Mouse (Mus musculus): ENCODE results near the gene Anxa11.
A peak's percentile ranks its signal among the peaks of the same experiment; 100 is the strongest.
"Not testable (repeated sequence)": the region's sequence is repeated elsewhere in the genome, so short reads cannot be mapped to it uniquely, and the experiment has no call there.

The Anxa11 gene

DNA sequence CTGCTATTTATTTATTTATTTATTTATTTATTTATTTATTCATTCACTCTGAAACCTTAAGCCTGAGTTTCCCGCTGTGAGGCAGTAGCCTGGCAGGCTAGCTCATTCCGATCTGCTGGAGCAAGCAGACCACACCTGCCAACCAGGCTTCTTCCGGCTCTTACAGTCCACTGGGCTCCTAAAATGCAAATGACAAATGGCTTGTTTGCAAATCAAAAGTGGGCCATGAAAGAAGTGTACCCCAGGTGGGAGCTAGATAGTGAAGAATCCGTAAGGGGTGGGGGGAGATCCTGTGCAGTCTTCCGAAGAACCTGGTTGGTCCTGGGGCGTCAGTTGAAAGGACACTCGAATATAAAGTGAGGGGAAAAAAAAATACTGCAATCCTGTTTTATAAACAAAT lies 995 bp upstream of the Anxa11 start:
- no peak for DNase-seq (ENCODE audit: extremely low read depth, low read depth, low spot score)

- DNase-seq (ENCODE audit: extremely low read depth, low read depth, low spot score), result no peak
Measured at GRCm38 (mm10) chr14:25841579-25841978, 377 bp upstream of the Anxa11 start.

DNA sequence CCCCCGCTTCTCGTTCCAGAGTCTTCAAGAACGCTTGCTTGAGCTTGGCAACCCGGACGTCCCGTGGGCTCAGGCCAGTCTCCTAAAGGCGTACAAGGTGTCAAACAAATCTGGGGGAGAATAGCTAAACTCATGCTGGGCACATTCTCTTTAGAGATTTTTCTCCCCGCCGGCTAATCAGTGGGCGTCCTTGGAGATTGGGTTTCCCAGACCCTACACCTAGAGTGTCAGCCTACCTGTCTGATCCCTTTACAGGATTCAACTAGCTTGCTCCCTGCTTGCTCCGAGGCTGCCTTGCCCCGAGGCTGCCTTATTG lies 690 bp downstream of the Anxa11 start:
- no peak for DNase-seq (ENCODE audit: extremely low read depth, low read depth, low spot score)

GRCm38 (mm10) chr14:25844372-25844771 lies 2.4 kb downstream of the Anxa11 start:
- DNase-seq (ENCODE audit: extremely low read depth, low read depth, low spot score), result no peak

DNA sequence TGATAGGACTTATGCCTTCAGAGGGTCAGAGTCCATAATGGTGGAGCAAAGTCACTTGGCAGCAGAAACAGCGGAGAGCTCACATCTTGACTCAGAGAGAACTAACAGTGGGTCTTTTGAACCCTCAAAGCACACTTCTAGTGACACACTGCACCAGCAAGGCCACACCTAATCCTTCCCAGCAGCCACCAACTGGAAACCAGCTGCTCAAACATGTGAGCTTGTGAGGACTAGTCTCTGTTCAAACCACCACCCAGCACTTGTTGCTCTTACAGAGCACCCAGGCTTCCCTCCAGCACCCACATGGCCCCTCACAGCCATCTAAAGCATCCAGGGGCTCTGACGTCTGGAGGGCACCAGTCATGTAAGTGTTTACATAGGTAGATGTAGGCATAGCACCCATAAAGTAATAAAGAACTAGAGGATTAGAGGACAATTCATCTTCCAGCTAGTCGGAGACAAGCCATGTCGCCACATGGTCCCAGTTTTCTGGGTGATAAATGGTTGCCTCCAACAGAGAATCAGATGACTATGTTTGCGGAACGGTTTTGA lies 4.0 kb downstream of the Anxa11 start:
- DNase-seq (ENCODE audit: extremely low read depth, low read depth, low spot score), result no peak

DNA sequence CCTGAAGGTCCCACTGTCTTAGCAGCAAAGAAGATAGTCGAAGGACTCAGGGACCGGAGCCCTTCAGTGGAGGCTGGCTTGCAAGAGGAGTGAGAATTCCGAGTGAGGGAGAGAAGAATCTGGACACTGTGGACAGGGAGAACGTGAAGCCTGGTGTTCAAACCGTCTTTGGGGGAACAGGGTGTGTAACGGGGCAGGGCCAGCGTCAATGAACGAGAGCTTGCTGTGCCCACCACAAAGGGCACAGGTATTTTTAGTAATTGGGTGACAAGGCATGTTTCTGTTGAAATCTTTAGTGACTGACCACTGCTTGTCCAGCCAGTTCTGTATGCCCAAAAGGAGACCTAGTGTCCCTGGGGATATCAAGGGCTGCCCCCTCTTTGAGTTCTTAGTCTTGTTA lies 4.6 kb downstream of the Anxa11 start:
- DNase-seq (ENCODE audit: extremely low read depth, low read depth, low spot score), result no peak

DNA sequence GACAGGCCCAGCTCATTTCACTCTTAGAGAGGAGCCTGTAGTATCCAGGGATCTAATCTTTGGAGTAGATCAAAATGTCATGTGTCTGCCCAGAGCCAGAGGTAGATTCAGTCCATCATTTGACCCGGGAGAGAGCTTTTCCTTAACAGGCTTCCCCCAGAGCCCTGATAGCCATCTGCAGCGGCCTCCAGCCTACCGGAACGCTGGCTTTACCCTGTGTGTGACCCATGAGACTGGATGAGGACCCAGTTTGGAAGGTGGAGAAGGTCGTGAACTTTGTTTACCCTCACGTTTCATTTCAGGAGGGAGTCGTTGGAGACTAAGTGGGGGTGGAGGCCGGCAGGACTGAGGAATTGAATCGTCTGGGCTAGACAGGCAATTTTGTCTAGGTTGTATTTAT lies 5.7 kb downstream of the Anxa11 start:
- no peak for DNase-seq (ENCODE audit: extremely low read depth, low read depth, low spot score)

- DNase-seq (ENCODE audit: extremely low read depth, low read depth, low spot score), result no peak
Measured at GRCm38 (mm10) chr14:25848237-25848636, 6.3 kb downstream of the Anxa11 start.

DNA sequence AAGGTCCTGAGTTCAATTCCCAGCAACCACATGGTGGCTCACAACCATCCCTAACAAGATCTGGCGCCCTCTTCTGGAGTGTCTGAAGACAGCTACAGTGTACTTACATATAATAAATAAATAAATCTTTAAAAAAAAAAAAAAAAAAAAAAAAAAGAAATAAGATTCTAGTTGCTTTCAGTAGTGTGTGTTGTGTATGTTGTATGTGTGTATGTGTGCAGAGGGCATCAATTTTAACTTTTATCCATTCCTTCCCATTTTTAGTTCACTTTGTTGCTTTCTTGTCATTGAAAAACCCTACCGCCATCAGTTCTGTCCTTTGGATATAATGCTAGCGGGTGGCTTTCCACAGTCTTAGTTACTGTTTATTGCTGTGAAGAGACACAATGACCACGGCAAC lies 6.8 kb downstream of the Anxa11 start:
- not testable (repeated sequence) for DNase-seq (ENCODE audit: extremely low read depth, low read depth, low spot score)

DNA sequence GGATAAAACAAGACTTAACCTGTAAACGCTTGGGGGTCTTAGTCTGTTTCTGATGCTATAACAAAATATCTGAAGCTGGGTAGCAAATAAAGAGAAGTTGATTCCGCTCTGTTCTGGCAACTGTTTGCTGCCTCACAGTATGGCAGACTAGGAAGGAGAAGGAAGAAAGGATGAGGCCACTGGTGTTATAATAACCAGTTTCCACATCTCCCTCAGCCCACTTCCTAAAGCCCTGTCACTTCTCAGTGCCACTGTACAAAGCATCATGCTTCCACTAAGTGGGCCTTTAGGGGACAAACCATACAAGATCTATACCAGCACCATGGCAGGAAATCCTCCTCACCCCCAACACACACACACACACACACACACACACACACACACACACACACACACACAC lies 8.5 kb downstream of the Anxa11 start:
- no peak for DNase-seq (ENCODE audit: extremely low read depth, low read depth, low spot score)

GRCm38 (mm10) chr14:25851189-25851588 lies 9.2 kb downstream of the Anxa11 start:
- no peak for DNase-seq (ENCODE audit: extremely low read depth, low read depth, low spot score)

DNA sequence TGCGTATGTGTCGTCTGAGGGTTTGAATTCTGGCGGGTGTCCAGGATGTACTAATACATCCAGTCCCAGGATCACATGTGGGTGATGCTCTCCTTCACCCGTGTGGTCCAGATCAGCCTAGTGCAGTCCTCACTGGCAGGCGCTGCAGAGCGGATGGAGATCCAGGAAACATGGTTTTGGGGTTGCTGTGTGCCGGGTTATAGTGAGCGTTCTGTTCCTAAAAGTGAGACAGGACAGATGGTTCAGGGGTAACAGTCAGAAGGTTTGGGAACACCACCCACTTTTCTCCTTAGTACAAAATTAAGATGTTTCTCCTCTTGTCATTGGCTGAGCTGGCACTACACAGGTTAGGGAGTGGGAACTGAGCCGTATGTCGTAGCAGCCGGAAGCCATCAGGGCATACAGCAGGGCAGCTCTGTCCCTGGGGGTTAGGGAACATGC lies 10.2 kb downstream of the Anxa11 start:
- DNase-seq (ENCODE audit: extremely low read depth, low read depth, low spot score), result no peak

DNA sequence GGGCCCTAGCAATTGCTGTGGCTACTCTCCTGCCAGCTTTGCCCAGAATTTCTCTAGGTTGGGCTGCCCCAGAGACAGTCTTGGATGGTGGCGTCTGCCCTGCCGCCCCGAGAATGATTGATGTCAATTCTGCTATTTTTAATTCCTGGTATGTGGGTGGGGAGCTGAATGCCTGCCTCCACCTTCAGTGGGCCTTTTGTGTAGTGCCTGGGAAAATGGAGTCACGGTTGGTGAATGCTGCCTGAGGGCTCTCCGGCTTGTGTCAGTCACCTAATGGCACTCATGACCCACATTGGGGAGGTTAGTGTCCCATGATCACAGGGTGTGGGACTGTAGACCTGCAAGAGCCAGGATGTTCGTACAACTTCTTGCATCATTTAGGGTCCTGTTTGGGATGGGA lies 11.3 kb downstream of the Anxa11 start:
- DNase-seq (ENCODE audit: extremely low read depth, low read depth, low spot score), result no peak

DNA sequence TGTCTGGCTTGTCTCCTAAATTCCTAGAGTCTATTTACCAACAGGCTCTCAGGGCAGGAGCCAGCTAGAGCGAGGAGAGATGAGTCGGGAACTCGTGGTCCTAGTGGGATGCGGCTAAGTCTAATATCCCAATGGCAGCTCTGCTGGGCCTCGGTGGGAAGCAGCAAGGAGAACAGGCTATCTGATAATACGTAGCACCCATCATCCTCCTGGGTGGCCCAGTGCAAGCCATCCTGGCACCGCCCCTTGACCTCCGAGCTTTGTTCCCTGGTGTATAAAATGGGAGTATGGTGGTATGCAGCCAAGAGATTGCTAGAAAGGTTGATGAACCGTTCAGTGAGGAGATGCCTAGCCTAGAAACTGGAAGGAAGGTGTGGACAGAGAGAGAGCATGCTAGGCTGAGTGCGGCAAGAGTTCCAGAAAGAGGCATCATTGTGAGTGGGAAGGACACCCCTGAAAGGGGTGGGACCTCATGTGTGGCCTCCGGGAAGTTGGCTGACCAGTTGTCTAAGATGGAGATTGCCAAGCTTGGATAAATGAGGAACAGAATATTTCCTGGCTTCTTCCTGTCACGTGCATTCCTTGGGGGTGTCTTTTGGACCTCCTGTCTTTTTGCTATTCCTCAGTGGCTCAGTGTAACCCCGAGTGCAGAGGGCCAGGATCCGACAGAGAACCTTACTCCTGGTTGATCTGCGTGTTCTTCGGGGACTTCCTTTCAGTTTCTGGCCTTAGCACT lies 11.9 kb downstream of the Anxa11 start:
- no peak for DNase-seq (ENCODE audit: extremely low read depth, low read depth, low spot score)

GRCm38 (mm10) chr14:25855241-25855885 lies 13.4 kb downstream of the Anxa11 start:
- peak; percentile 57 for DNase-seq (ENCODE audit: extremely low read depth, low read depth, low spot score)

DNA sequence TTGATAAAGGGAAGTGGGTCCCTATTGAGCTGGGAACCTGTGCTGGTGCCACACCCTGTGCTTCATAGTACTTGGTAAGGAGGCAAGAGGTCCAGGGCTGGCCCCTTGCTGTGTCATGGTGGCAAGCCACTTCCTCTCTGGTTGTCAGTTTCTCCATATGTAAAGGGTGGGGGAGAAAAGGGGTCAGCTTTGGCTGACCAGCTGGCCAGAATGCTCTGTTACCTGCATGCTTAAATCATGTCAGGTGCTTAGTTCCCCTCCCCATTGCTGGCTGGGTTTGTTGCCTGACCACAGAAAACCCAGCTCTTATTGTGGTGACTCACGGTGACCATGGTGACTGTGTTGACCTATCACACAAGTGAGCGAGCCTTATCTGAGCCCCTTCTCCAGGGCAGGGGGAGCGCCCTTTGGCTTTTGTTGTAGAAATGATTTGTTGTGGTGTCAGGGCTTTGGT lies 15.2 kb downstream of the Anxa11 start:
- no peak for DNase-seq (ENCODE audit: extremely low read depth, low read depth, low spot score)

- no peak for DNase-seq (ENCODE audit: extremely low read depth, low read depth, low spot score)
Measured at GRCm38 (mm10) chr14:25857940-25858339, 16.0 kb downstream of the Anxa11 start.

DNA sequence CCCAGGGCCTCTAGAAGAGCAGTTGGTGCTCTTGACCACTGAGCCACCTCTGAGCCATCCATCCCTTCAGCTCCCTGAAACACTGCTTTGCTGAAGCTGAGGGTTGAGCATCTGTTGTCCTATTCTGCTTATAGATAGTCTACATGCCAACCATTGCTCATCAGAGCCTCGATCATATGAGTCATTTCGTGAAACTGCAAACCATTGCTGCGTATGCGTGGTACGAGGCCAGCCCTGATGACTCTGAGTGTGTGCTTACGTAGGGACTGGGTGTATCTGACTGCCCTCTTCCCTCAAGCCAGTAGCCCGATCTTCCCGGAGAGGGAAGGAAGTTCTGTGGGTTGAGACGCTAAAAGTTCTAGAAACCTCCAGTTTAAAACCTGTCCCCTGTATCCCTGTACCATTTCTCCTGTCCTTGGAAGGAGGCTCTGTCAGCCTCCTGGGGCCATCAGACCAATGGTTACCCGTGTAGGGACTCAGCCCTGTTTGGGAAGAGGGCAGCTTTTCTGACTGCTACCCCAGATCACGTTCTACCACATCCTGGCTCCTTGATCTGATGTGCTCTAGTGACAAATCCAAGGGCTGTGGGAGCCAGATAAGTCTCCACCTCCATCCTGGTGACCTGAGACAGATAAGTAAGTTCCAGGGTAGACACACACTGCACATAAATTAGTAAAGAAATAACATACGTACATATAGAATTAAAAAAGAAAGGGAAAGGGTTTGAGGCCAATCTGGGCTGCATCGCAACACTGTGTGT lies 20.0 kb downstream of the Anxa11 start:
- DNase-seq (ENCODE audit: extremely low read depth, low read depth, low spot score), result no peak

GRCm38 (mm10) chr14:25863721-25864120 lies 21.8 kb downstream of the Anxa11 start:
- DNase-seq (ENCODE audit: extremely low read depth, low read depth, low spot score), result no peak

- DNase-seq (ENCODE audit: extremely low read depth, low read depth, low spot score), result no peak
Measured at GRCm38 (mm10) chr14:25865251-25865650, 23.3 kb downstream of the Anxa11 start.

- no peak for DNase-seq (ENCODE audit: extremely low read depth, low read depth, low spot score)
Measured at GRCm38 (mm10) chr14:25866384-25866783, 24.4 kb downstream of the Anxa11 start.

GRCm38 (mm10) chr14:25866832-25867231 lies 24.9 kb downstream of the Anxa11 start:
- DNase-seq (ENCODE audit: extremely low read depth, low read depth, low spot score), result no peak

All from fat pad, adult 2 months (tissue).